Mouse (Mus musculus) pancreas, adult 10 weeks (tissue): Measurements from ENCODE around the gene Raet1e. TPM values are rescaled to one million over a fixed set of nuclear protein-coding genes. Genes with fewer than 3 reads are reported as not detected.

Source experiments
- polyA plus RNA-seq: library from polyadenylated mRNA; stranded (reverse); fragments of 350-450 nt; fragmentation: Illumina TruSeq; extraction: RNeasy Lipid Tissue Mini Kit (QIAGEN cat#74804); gene quantifications from one replicate; pipeline ENCODE4 v1.2.3, GENCODE M21; 2015; ENCODE audit warnings: low read depth, low replicate concordance; ENCODE audit not compliant: insufficient read depth

The Raet1e gene
- 1.4 TPM for polyA plus RNA-seq

GRCm38 (mm10) chr10:22158310-22158999 lies at the start of gene Raet1e, which contains the start of gene H60b:
TSS of gene Raet1e (plus strand) at chr10:22158569.
TSS of gene H60b (plus strand) at chr10:22158586.

GRCm38 (mm10) chr10:22149073-22149690 lies 9.2 kb upstream of the Raet1e start, which contains the start of gene E030030I06Rik:
TSS of gene E030030I06Rik (minus strand) at chr10:22149270.

GRCm38 (mm10) chr10:22360252-22360651 lies 201.9 kb downstream of the Raet1e start, which contains the start of gene Raet1d:
TSS of gene Raet1d (plus strand) at chr10:22360552.

Other genes starting within 250 kb of the Raet1e start
- not detected for gene 4930444G20Rik, start 90.5 kb upstream of the Raet1e start, polyA plus RNA-seq
- not detected for gene E030030I06Rik, start 9.3 kb upstream of the Raet1e start, polyA plus RNA-seq
- gene H60b, start within 50 bp of the Raet1e start, polyA plus RNA-seq, result not detected
- gene Raet1d, start 202.0 kb downstream of the Raet1e start, polyA plus RNA-seq, result not detected